Mouse (Mus musculus) C2C12 (cell line): Measurements from ENCODE around the gene Prss33.

Experiments
- CTCF ChIP-seq: IDR thresholded peaks from one replicate; pipeline ENCODE4 v1.5.1; 2011; ENCODE audit not compliant: control insufficient read depth, insufficient read depth, insufficient read length
- MAX ChIP-seq: IDR thresholded peaks from one replicate; pipeline ENCODE4 v1.6.1; 2011; ENCODE audit warnings: mild to moderate bottlenecking, control low read depth
- MYOD1 ChIP-seq: IDR thresholded peaks from one replicate; pipeline ENCODE4 v1.6.1; 2011; ENCODE audit warnings: low read depth; ENCODE audit not compliant: control insufficient read depth, insufficient read length
- USF1 ChIP-seq: IDR thresholded peaks from one replicate; pipeline ENCODE4 v1.6.1; 2011; ENCODE audit warnings: low read depth, mild to moderate bottlenecking, control low read depth, moderate library complexity

DNA sequence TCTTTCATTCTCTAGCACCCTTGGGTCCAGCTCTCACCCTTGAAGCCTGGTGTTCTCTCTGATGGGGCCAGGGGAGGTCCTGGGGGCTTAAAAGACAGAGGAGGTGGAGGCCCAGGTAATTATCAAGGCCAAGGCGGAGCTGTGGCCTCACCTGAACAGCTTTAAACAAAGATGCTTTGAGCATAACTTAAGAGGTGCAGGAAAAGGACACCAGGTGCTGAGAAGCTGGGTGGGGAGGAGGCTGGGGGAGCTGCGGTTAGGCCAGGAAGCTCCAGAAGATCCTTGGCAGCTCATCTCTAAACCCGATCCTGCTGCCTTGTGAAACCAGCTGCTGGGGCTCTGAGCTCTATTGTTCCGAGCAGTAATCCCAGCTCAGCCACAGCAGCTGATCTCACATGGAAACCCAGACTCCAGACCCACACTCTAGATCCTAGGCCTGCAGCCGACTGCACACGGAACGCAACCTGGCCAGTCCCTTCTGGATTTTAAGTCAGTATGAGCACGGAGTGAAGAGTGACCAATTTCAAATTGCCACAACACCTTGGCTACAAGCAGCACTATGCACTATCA is at the start of gene Prss33:
- TF ChIP-seq CTCF = no peak
- TF ChIP-seq USF1 = no peak
- no peak for TF ChIP-seq MYOD1
- no peak for TF ChIP-seq MAX
